Mouse (Mus musculus): Measurements from ENCODE around the gene Dip2c. TPM values are rescaled to one million over a fixed set of nuclear protein-coding genes. Genes with fewer than 3 reads are reported as not detected.

Dip2c gene
- polyA plus RNA-seq, 1 experiment from 2014 or later: 13.4 TPM

DNA sequence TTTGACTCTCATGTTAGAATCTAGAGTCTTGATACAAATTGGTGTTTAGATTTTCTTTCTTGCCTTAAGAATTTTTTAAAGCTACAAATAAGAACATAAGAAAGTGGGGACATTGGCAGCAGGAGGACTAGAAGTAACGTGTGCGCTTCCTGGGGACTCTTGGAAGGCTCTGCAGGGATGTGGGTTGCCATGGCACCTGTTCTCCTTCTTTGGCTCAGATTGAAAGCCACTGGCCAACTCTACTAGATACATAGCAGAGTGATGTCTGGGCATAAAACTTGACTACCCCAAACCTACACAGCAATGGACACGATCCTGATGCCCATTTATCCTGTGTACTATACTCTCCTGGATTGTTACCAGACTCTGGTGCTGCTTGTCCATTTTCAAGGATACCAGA is 188.1 kb downstream of the Dip2c start:
- 77% methylated on average over 3 of the region's 3 CpGs for WGBS
- H3K4me3 ChIP-seq: no peak overlapping the region
- no peak overlapping the region for H3K9ac ChIP-seq (replicated peaks)
- H3K27me3 ChIP-seq: no peaks in the 10 kb centered on the region
- H3K4me2 ChIP-seq (replicated peaks): no peak overlapping the region
- H3K4me1 ChIP-seq: no peaks in the 10 kb centered on the region
- ATAC-seq (ENCODE audit: low FRiP score, low read depth): no peak
- no peaks in the 10 kb centered on the region for H3K36me3 ChIP-seq
- H3K27ac ChIP-seq (replicated peaks): no peak overlapping the region
- no peaks in the 10 kb centered on the region for H3K9me3 ChIP-seq

DNA sequence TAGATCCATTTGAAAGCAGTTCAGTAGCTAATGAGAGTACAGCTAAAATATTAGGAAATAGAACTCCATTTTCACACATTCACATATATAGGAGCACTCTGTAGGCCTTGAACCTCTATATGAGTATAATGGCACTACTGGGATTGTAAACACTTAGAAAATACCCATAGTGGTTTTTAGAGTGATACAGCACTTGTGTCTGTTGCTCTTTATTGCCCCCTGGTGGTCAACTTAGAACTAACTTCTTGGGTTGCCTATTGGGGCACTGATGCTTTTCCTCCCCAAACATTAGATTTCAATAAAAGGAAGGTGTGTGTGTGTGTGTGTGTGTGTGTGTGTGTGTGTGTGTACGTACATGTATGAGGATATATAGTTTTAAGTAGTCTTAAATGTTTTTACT is 190.9 kb downstream of the Dip2c start:
- Histone ChIP-seq H3K4me3 (no peak overlapping the region), H3K27ac (replicated peaks) (no peak overlapping the region), H3K9me3 (no peaks in the 10 kb centered on the region), H3K4me2 (replicated peaks) (no peak overlapping the region), H3K9ac (replicated peaks) (no peak overlapping the region), H3K4me1 (no peaks in the 10 kb centered on the region), H3K36me3 (no peaks in the 10 kb centered on the region), H3K27me3 (no peaks in the 10 kb centered on the region)
- no peak; the same call in 1 of the 2 replicates for ATAC-seq (ENCODE audit: low FRiP score, low read depth)
- 32% methylated on average over 1 of the region's 1 CpGs for WGBS

- no peak overlapping the region for H3K27ac ChIP-seq (replicated peaks)
- WGBS: 89% methylated on average over 1 of the region's 1 CpGs
- 0 out of 2 replicates have a peak, but pooled peaks cover 3% of the 10 kb centered on the region for H3K9me3 ChIP-seq
- no peaks in the 10 kb centered on the region for H3K36me3 ChIP-seq
- H3K4me3 ChIP-seq: no peak overlapping the region
- H3K4me2 ChIP-seq (replicated peaks): no peak overlapping the region
- no peak overlapping the region for H3K9ac ChIP-seq (replicated peaks)
- H3K4me1 ChIP-seq: no peaks in the 10 kb centered on the region
- no peak for ATAC-seq (ENCODE audit: low FRiP score, low read depth)
- H3K27me3 ChIP-seq: no peaks in the 10 kb centered on the region
These were observed 197.1 kb downstream of the Dip2c start for GRCm38 (mm10) chr13:9473383-9473782.

DNA sequence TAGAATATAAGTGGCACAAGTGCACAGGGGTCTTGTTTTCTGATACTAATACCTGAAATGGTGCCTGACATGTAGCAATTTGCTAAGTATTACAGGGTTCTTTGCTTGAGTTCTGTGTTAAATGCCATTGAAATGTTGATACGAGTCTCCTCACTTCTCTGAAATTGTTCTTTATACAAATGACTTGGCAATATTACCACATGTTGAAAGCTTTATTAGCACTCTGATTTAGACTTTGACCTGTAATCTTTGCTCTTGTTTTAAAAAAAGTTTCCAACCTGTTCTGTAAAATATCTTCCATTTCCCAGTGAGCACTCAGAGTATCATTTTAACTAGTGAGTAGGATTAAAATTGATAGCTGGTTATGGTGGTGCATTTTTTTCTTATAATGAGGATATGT is 205.4 kb downstream of the Dip2c start:
- Histone ChIP-seq H3K4me2 (replicated peaks) (no peak overlapping the region), H3K27me3 (no peaks in the 10 kb centered on the region), H3K9me3 (no peaks in the 10 kb centered on the region), H3K27ac (replicated peaks) (no peak overlapping the region), H3K36me3 (no peaks in the 10 kb centered on the region), H3K9ac (replicated peaks) (no peak overlapping the region), H3K4me1 (no peaks in the 10 kb centered on the region), H3K4me3 (no peak overlapping the region)
- no peak for ATAC-seq (ENCODE audit: low FRiP score, low read depth)
- 90% methylated on average over 1 of the region's 1 CpGs for WGBS

DNA sequence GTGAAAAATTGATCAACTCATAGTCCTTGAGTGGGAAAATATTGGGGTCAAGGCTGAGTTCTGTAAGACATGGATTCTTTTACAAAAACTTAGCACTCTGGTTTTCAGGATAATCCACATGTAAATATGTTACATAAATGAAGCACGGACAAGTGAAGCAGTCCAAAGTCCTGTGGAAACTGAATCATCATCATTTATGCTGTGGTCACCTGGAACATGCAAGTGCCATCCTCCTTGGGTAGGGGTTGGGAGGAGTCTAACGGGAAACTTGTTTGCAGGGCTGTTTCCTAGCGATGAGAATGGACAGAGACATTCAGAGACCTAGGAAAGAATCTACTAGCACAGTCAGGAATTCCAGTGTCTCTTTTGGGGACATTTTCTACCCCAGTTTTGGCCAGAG is 213.4 kb downstream of the Dip2c start:
- Histone ChIP-seq H3K9me3 (no peaks in the 10 kb centered on the region), H3K4me3 (no peak overlapping the region), H3K27ac (replicated peaks) (no peak overlapping the region), H3K4me2 (replicated peaks) (no peak overlapping the region), H3K9ac (replicated peaks) (no peak overlapping the region), H3K36me3 (no peaks in the 10 kb centered on the region), H3K27me3 (no peaks in the 10 kb centered on the region), H3K4me1 (no peaks in the 10 kb centered on the region)
- WGBS: 91% methylated on average over 3 of the region's 3 CpGs
- no peak for ATAC-seq (ENCODE audit: low FRiP score, low read depth)

GRCm38 (mm10) chr13:9494726-9495125 is 218.4 kb downstream of the Dip2c start:
- H3K4me2 ChIP-seq (replicated peaks): peak overlapping the region; percentile 14; the same call in 1 of the 2 replicates
- no peak overlapping the region for H3K4me3 ChIP-seq
- no peaks in the 10 kb centered on the region for H3K36me3 ChIP-seq
- no peak overlapping the region for H3K27ac ChIP-seq (replicated peaks)
- WGBS: 72% methylated on average over 21 of the region's 21 CpGs
- H3K9ac ChIP-seq (replicated peaks): no peak overlapping the region
- ATAC-seq (ENCODE audit: low FRiP score, low read depth): no peak
- no peaks in the 10 kb centered on the region for H3K4me1 ChIP-seq
- no peaks in the 10 kb centered on the region for H3K9me3 ChIP-seq
- H3K27me3 ChIP-seq: no peaks in the 10 kb centered on the region

GRCm38 (mm10) chr13:9504118-9504856 is 228.0 kb downstream of the Dip2c start:
- Histone ChIP-seq H3K9me3 (no peaks in the 10 kb centered on the region), H3K27ac (replicated peaks) (no peak overlapping the region), H3K27me3 (no peaks in the 10 kb centered on the region), H3K4me3 (no peak overlapping the region), H3K4me1 (no peaks in the 10 kb centered on the region), H3K9ac (replicated peaks) (no peak overlapping the region), H3K36me3 (no peaks in the 10 kb centered on the region; the same call in 1 of the 2 replicates), H3K4me2 (replicated peaks) (no peak overlapping the region)
- 85% methylated on average over 6 of the region's 6 CpGs for WGBS
- no peak for ATAC-seq (ENCODE audit: low FRiP score, low read depth)

DNA sequence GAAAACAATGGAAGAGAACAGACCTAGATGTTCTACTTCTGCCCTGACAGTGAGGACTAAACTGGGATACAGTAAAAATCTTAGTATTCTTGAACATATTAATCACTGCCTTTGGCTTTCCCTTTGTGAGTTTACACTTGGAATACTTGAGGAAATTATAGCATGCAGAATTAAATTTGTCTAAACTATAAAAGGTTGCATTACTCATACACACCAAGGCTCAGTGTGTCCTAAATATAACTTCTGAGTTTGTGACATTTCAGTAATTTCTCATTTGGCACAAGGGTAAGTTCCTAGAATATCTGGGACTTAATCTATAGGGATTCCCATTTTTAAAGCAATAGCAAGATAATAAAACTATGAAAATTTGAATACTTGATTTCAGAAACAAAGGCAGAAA is 262.2 kb downstream of the Dip2c start:
- no peak overlapping the region for H3K27ac ChIP-seq (replicated peaks)
- H3K36me3 ChIP-seq: no peaks in the 10 kb centered on the region
- H3K9ac ChIP-seq (replicated peaks): no peak overlapping the region
- no peaks in the 10 kb centered on the region for H3K4me1 ChIP-seq
- no peak overlapping the region for H3K4me2 ChIP-seq (replicated peaks)
- ATAC-seq (ENCODE audit: low FRiP score, low read depth): no peak
- no peak overlapping the region for H3K4me3 ChIP-seq
- no peaks in the 10 kb centered on the region for H3K9me3 ChIP-seq
- H3K27me3 ChIP-seq: no peaks in the 10 kb centered on the region

DNA sequence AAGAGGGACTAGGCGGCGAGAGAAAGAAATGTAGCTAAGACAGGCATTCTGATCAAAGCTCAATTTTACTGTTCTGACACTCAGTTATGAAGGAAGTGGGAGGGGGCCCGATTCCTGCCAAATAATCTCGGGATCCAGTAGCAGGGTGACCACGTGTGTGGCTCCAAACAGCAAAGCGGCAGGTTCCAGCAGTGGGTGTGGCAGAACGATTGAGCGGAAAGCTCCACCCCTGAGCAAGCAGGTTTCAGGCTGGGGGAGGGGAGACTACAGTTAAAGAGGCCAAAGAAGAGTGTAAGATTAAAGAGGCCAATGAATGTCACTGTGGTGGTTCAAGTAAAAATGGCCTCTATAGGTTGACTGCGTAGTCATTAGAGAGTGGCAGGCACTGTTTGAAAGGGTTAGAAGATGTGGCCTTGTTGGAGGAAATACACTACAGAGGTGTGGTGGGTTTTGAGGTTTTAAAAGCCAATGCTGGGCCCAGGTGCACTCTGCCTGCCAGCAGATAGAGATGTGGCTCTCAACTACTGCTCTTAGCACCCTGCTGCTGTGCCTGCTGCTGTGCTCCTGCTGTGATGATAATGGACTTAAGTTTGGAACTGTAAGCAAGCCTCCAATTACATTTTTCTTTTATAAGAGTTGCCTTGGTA is 271.5 kb downstream of the Dip2c start:
- Histone ChIP-seq H3K9ac (replicated peaks) (no peak overlapping the region), H3K4me3 (no peak overlapping the region), H3K36me3 (peaks cover 4% of the 10 kb centered on the region; the same call in 1 of the 2 replicates), H3K27me3 (no peaks in the 10 kb centered on the region), H3K9me3 (no peaks in the 10 kb centered on the region), H3K27ac (replicated peaks) (no peak overlapping the region), H3K4me2 (replicated peaks) (no peak overlapping the region), H3K4me1 (peaks cover 8% of the 10 kb centered on the region; the same call in 1 of the 2 replicates)
- 18% methylated on average over 9 of the region's 9 CpGs for WGBS
- ATAC-seq (ENCODE audit: low FRiP score, low read depth): no peak

DNA sequence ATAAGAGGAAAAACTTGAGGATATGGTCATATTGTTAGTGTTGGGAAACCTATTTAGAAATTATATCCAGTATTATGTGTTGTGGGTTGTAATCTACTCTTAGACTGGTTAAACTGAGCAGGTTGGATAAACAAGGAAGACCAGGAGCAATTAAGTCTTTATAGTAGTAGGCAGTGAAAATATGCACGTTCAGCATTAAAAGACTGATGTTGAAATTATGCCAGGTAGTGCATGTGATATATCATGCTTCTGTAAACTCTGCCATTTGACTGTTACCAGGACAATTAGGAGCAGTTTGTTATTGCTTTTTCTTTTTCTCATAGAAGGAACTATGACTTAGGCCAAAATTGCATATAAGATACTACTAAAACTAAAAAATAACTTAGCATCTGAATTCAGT is 285.8 kb downstream of the Dip2c start:
- Histone ChIP-seq H3K27ac (replicated peaks) (no peak overlapping the region), H3K4me2 (replicated peaks) (no peak overlapping the region), H3K9me3 (no peaks in the 10 kb centered on the region), H3K36me3 (0 out of 2 replicates have a peak, but pooled peaks cover 3% of the 10 kb centered on the region), H3K4me1 (no peaks in the 10 kb centered on the region), H3K4me3 (no peak overlapping the region), H3K9ac (replicated peaks) (no peak overlapping the region), H3K27me3 (no peaks in the 10 kb centered on the region)
- ATAC-seq (ENCODE audit: low FRiP score, low read depth): no peak
- 79% methylated on average over 1 of the region's 1 CpGs for WGBS

DNA sequence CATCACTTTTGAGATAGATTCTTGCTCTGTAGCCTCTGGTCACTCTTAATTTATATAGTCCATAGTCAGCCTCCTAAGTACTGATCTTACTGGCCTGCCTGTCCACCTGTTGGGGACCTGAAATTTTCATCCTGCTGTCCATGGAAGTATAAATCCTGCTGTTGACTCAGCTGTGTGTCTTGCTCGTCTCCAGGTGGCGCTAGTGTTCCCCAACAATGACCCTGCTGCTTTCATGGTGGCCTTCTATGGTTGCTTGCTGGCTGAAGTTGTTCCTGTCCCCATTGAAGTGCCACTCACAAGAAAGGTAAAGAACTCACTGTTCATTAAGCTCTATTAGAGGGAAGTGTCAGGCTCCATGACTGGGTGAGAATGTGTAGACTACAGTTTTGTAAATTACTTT is 286.6 kb downstream of the Dip2c start:
- 9% methylated on average over 2 of the region's 2 CpGs for WGBS

GRCm38 (mm10) chr13:9568852-9569251 is 292.5 kb downstream of the Dip2c start:
- H3K9me3 ChIP-seq: no peaks in the 10 kb centered on the region
- H3K9ac ChIP-seq (replicated peaks): no peak overlapping the region
- no peak for ATAC-seq (ENCODE audit: low FRiP score, low read depth)
- no peak overlapping the region for H3K4me2 ChIP-seq (replicated peaks)
- H3K36me3 ChIP-seq: peaks cover 34% of the 10 kb centered on the region
- H3K4me3 ChIP-seq: no peak overlapping the region
- H3K27me3 ChIP-seq: no peaks in the 10 kb centered on the region
- H3K4me1 ChIP-seq: no peaks in the 10 kb centered on the region
- 90% methylated on average over 5 of the region's 5 CpGs for WGBS
- no peak overlapping the region for H3K27ac ChIP-seq (replicated peaks)

More for the DNA sequence above, 286.6 kb downstream of the Dip2c start:
- Histone ChIP-seq H3K4me2 (replicated peaks) (no peak overlapping the region), H3K36me3 (0 out of 2 replicates have a peak, but pooled peaks cover 7% of the 10 kb centered on the region), H3K27me3 (no peaks in the 10 kb centered on the region), H3K4me3 (no peak overlapping the region), H3K9ac (replicated peaks) (no peak overlapping the region), H3K27ac (replicated peaks) (no peak overlapping the region), H3K9me3 (no peaks in the 10 kb centered on the region), H3K4me1 (no peaks in the 10 kb centered on the region)
- ATAC-seq (ENCODE audit: low FRiP score, low read depth): no peak
